Mouse (Mus musculus) cerebellum, postnatal 36 days (tissue): ENCODE results near the gene Morn5.

Experiments
- DNase-seq, 2 experiments: peaks; one replicate each; pipeline ENCODE4 v3.0.0; 2021 to 2022; ENCODE audit warnings: mixed read lengths in 2 of 2

The Morn5 gene

GRCm38 (mm10) chr2:36048748-36049566 is at the start of gene Morn5, which contains the start of gene Ndufa8:
Gene Morn5 (plus strand): TSS chr2:36049458.
Gene Ndufa8 (minus strand): TSS chr2:36049406.
- DNase-seq = peak; percentile 99

- no peak for DNase-seq
Observed at GRCm38 (mm10) chr2:36000390-36000789, 48.9 kb upstream of the Morn5 start.

GRCm38 (mm10) chr2:36002188-36002587 is 47.1 kb upstream of the Morn5 start:
- no peak for DNase-seq

GRCm38 (mm10) chr2:36008071-36008470 is 41.2 kb upstream of the Morn5 start:
- DNase-seq = peak; percentile 20 to 54

GRCm38 (mm10) chr2:36009386-36009785 is 39.9 kb upstream of the Morn5 start:
- peak; percentile 57 to 67 for DNase-seq

- no peak for DNase-seq
Observed at GRCm38 (mm10) chr2:36010579-36010978, 38.7 kb upstream of the Morn5 start.

GRCm38 (mm10) chr2:36011331-36011825 is 37.9 kb upstream of the Morn5 start:
- DNase-seq = no peak

- no peak for DNase-seq
Observed at GRCm38 (mm10) chr2:36013010-36013409, 36.2 kb upstream of the Morn5 start.

GRCm38 (mm10) chr2:36021385-36022159 is 27.7 kb upstream of the Morn5 start:
- peak; percentile 71 for DNase-seq

- DNase-seq = no peak
Observed at GRCm38 (mm10) chr2:36023291-36023690, 26.0 kb upstream of the Morn5 start.

GRCm38 (mm10) chr2:36032884-36033283 is 16.4 kb upstream of the Morn5 start:
- no peak for DNase-seq

- DNase-seq = no peak
Observed at GRCm38 (mm10) chr2:36033966-36034365, 15.3 kb upstream of the Morn5 start.

GRCm38 (mm10) chr2:36034898-36035297 is 14.4 kb upstream of the Morn5 start:
- no peak for DNase-seq

- DNase-seq = no peak
Observed at GRCm38 (mm10) chr2:36035413-36036081, 13.7 kb upstream of the Morn5 start.

- DNase-seq = no peak
Observed at GRCm38 (mm10) chr2:36039297-36039985, 9.8 kb upstream of the Morn5 start.

GRCm38 (mm10) chr2:36040872-36041271 is 8.4 kb upstream of the Morn5 start:
- no peak for DNase-seq

- no peak for DNase-seq
Observed at GRCm38 (mm10) chr2:36048164-36048563, 1.1 kb upstream of the Morn5 start.

GRCm38 (mm10) chr2:36049567-36049954 is 303 bp downstream of the Morn5 start:
- no peak for DNase-seq

GRCm38 (mm10) chr2:36053249-36053648 is 4.0 kb downstream of the Morn5 start:
- DNase-seq = no peak

GRCm38 (mm10) chr2:36056248-36056647 is 7.0 kb downstream of the Morn5 start:
- no peak for DNase-seq

GRCm38 (mm10) chr2:36061409-36061808 is 12.2 kb downstream of the Morn5 start:
- no peak for DNase-seq

GRCm38 (mm10) chr2:36067132-36067531 is 17.9 kb downstream of the Morn5 start:
- no peak for DNase-seq
